Mouse (Mus musculus) limb, embryonic 15.5 days (tissue): ENCODE results near the gene Bmp8a. TPM values are rescaled to one million over a fixed set of nuclear protein-coding genes. Genes with fewer than 3 reads are reported as not detected.
A peak's percentile ranks its signal among the peaks of the same experiment; 100 is the strongest.
"Not testable (repeated sequence)": the region's sequence is repeated elsewhere in the genome, so short reads cannot be mapped to it uniquely, and the experiment has no call there.

Experiments
- ATAC-seq: fragments of 200-750 bp; cut with Nextera tagmentation; 2 replicates; pipeline ENCODE4 v1.8.0; 2017; ENCODE audit warnings: low read depth, moderate TSS enrichment; ENCODE audit not compliant: insufficient number of reproducible peaks, low FRiP score, low TSS enrichment
- H3K27ac ChIP-seq: fragments of 300-500 bp; sonication (generic); 2 replicates; pipeline ENCODE4 v1.5.1; 2015; ENCODE audit warnings: moderate library complexity, mild to moderate bottlenecking, inconsistent platforms
- H3K27me3 ChIP-seq: fragments of 300-500 bp; sonication (generic); 2 replicates; pipeline ENCODE4 v1.6.1; 2015; ENCODE audit warnings: inconsistent platforms
- H3K36me3 ChIP-seq: fragments of 300-500 bp; sonication (generic); 2 replicates; pipeline ENCODE4 v1.6.1; 2015; ENCODE audit warnings: inconsistent platforms
- H3K4me1 ChIP-seq: fragments of 300-500 bp; sonication (generic); 2 replicates; pipeline ENCODE4 v1.6.1; 2015; ENCODE audit warnings: inconsistent platforms
- H3K4me2 ChIP-seq: fragments of 300-500 bp; sonication (generic); 2 replicates; pipeline ENCODE4 v1.6.1; 2015; ENCODE audit warnings: mild to moderate bottlenecking, inconsistent platforms
- H3K4me3 ChIP-seq: fragments of 300-500 bp; sonication (generic); 2 replicates; pipeline ENCODE4 v1.5.1; 2015; ENCODE audit warnings: mild to moderate bottlenecking, inconsistent platforms
- H3K9ac ChIP-seq: fragments of 300-500 bp; sonication (generic); 2 replicates; pipeline ENCODE4 v1.6.1; 2015; ENCODE audit warnings: inconsistent platforms
- H3K9me3 ChIP-seq: fragments of 300-500 bp; sonication (generic); 2 replicates; pipeline ENCODE4 v1.6.1; 2016; ENCODE audit warnings: inconsistent platforms
- WGBS: fragments of 180-500 bp; shearing (Covaris S2); methylation state at CpG from one replicate; pipeline ENCODE4 v1.1.7; 2015; 5-methylcytosine and 5-hydroxymethylcytosine counted together
- polyA plus RNA-seq: library from polyadenylated mRNA; unstranded; fragments of >200 nt; fragmentation: Nextera tagmentation; extraction: Ambion mirVana; gene quantifications from 2 replicates; pipeline ENCODE4 v1.2.1, GENCODE M21; 2015

Gene Bmp8a
- polyA plus RNA-seq, 1 experiment from 2014 or later, result 6.3 TPM

- Histone ChIP-seq H3K27ac (no peak overlapping the region), H3K36me3 (peaks cover 86% of the 10 kb centered on the region), H3K4me2 (no peak overlapping the region), H3K9me3 (no peaks in the 10 kb centered on the region), H3K4me1 (no peaks in the 10 kb centered on the region), H3K4me3 (no peak overlapping the region), H3K9ac (no peak overlapping the region), H3K27me3 (no peaks in the 10 kb centered on the region)
- no peak for ATAC-seq
- WGBS, result 91% methylated on average over 22 of the region's 22 CpGs
Observed at GRCm38 (mm10) chr4:123297195-123297960, 45.7 kb downstream of the Bmp8a start.

DNA sequence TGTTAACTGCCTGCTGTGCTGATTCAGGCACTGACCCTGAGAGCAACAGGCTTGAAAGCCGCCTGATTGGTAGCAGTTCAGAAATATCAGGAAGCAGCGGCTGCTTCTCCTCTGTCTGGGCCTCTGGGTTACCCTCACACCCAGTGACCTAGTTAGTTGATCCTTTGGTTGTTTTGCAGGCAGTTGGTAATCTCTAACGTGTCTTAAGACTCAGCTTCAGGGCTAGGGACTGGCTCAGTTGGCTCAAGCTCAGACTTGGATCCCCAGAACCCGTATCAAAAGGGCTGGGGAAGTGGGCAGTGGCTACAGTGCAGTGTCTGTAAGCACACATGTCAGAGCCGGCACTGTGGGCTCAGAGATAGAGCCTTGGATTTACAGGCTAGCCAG is 46.9 kb downstream of the Bmp8a start:
- H3K27ac ChIP-seq, result no peak overlapping the region
- 77% methylated on average over 5 of the region's 5 CpGs for WGBS
- no peaks in the 10 kb centered on the region for H3K9me3 ChIP-seq
- no peak overlapping the region for H3K9ac ChIP-seq
- H3K36me3 ChIP-seq, result peaks cover 89% of the 10 kb centered on the region
- H3K27me3 ChIP-seq, result no peaks in the 10 kb centered on the region
- no peak overlapping the region for H3K4me2 ChIP-seq
- no peak overlapping the region for H3K4me3 ChIP-seq
- H3K4me1 ChIP-seq, result no peaks in the 10 kb centered on the region
- ATAC-seq, result no peak

GRCm38 (mm10) chr4:123295516-123296147 is 47.4 kb downstream of the Bmp8a start:
- peaks cover 93% of the 10 kb centered on the region for H3K36me3 ChIP-seq
- no peak for ATAC-seq
- no peaks in the 10 kb centered on the region for H3K9me3 ChIP-seq
- no peak overlapping the region for H3K4me2 ChIP-seq
- WGBS, result 88% methylated on average over 21 of the region's 21 CpGs
- no peaks in the 10 kb centered on the region for H3K4me1 ChIP-seq
- H3K27ac ChIP-seq, result no peak overlapping the region
- H3K9ac ChIP-seq, result no peak overlapping the region
- H3K4me3 ChIP-seq, result no peak overlapping the region
- no peaks in the 10 kb centered on the region for H3K27me3 ChIP-seq

DNA sequence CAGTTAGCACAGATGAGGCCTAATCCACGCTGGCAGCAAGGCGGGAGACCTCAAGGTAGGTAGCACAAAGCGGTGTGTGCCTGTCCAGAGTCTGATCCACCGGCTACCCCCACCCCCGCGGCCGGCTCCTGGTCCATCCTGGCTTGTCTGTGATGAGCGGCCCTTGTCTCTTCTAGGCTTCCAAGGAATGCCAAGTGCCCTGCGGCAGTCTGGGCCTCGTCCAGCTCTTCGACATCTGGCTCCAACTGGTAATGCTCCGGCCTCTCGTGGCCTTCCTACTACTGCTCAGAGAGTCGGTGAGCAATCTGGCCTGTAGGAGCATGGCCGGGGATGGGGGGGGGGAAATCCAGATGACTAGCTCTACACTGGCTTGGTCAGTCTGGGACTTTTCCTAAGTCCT is 48.0 kb downstream of the Bmp8a start:
- not testable (repeated sequence) for ATAC-seq, H3K27me3 ChIP-seq, H3K27ac ChIP-seq, H3K4me2 ChIP-seq, H3K4me3 ChIP-seq, H3K4me1 ChIP-seq, H3K9me3 ChIP-seq, H3K9ac ChIP-seq
- WGBS, result 86% methylated on average over 15 of the region's 15 CpGs
- peaks cover 90% of the 10 kb centered on the region for H3K36me3 ChIP-seq

GRCm38 (mm10) chr4:123293661-123294443 is 49.2 kb downstream of the Bmp8a start:
- Histone ChIP-seq H3K27me3 (no peaks in the 10 kb centered on the region), H3K36me3 (peaks cover 90% of the 10 kb centered on the region), H3K4me3 (no peak overlapping the region), H3K9ac (no peak overlapping the region), H3K9me3 (no peaks in the 10 kb centered on the region), H3K4me1 (no peaks in the 10 kb centered on the region), H3K4me2 (no peak overlapping the region), H3K27ac (no peak overlapping the region)
- WGBS, result 75% methylated on average over 7 of the region's 7 CpGs
- ATAC-seq, result no peak

DNA sequence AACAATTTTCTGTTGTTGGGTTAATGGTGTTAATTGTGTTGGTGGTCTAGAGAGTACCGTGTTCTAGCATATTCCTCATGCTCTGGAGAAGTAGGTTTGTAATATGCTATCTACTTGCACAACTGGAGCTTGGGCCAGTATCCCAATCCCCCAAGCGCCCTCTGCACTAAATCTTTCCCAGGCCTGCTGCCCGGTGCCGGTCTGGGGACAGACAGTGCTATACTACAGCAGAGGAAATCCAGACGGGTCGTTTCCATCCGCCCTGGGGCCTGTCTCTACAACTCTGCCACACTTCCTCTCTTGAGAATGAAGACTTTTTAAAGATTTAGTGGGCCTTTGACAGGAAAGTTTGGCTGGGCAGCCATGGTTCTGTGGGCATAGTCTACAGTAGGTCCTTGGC is 50.1 kb downstream of the Bmp8a start:
- no peak overlapping the region for H3K27ac ChIP-seq
- H3K4me2 ChIP-seq, result no peak overlapping the region
- H3K9me3 ChIP-seq, result no peaks in the 10 kb centered on the region
- H3K9ac ChIP-seq, result no peak overlapping the region
- 75% methylated on average over 7 of the region's 7 CpGs for WGBS
- ATAC-seq, result no peak
- H3K36me3 ChIP-seq, result peaks cover 92% of the 10 kb centered on the region
- no peaks in the 10 kb centered on the region for H3K27me3 ChIP-seq
- H3K4me3 ChIP-seq, result no peak overlapping the region
- H3K4me1 ChIP-seq, result no peaks in the 10 kb centered on the region

DNA sequence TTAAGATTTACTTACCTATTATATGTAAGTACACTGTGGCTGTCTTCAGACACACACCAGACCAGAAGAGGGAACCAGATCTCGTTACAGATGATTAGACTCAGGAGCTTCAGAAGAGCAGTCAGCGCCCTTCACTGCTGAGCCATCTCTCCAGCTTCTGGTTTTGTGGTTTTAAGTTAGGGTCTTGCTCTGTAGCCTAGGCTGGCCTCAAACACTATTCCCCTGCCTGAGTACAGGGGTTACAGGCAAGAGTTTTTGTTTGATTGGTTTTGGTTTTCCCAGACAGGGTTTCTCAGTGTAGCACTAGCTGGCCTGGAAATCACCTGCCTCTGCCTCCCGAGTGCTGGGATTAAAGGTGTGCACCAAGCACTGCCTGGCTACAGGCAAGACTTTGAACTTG is 50.7 kb downstream of the Bmp8a start:
- Histone ChIP-seq H3K36me3 (peaks cover 92% of the 10 kb centered on the region), H3K4me3 (no peak overlapping the region), H3K9ac (no peak overlapping the region), H3K9me3 (no peaks in the 10 kb centered on the region), H3K27ac (no peak overlapping the region), H3K4me2 (no peak overlapping the region), H3K27me3 (no peaks in the 10 kb centered on the region), H3K4me1 (no peaks in the 10 kb centered on the region)
- WGBS, result 80% methylated on average over 3 of the region's 3 CpGs
- ATAC-seq, result no peak

DNA sequence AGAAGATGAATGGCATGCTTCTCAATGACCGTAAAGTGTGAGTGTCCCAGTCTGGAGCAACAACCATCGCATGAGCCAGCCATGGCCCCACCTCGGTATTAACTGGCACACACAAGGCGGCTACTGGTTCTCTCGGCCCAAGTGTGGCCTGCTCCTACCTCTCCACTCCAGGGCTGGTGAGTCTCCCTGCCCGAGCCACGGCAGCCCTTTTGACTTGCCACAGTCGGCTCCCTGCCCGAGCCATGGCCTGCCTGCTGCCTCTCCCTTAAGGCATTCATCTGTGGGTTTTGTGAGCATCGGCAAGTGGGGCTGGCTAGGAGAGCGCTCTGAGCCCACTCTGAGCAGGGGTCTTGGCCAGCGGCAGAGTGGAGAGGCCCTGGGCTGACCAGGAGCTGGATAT is 54.0 kb downstream of the Bmp8a start:
- Histone ChIP-seq H3K36me3 (peaks cover 69% of the 10 kb centered on the region), H3K4me1 (peaks cover 22% of the 10 kb centered on the region), H3K27me3 (no peaks in the 10 kb centered on the region), H3K27ac (no peak overlapping the region), H3K4me2 (no peak overlapping the region), H3K9me3 (no peaks in the 10 kb centered on the region), H3K4me3 (no peak overlapping the region), H3K9ac (no peak overlapping the region)
- WGBS, result 89% methylated on average over 12 of the region's 12 CpGs
- ATAC-seq, result no peak

GRCm38 (mm10) chr4:123286790-123287189 is 56.3 kb downstream of the Bmp8a start:
- Histone ChIP-seq H3K9ac (no peak overlapping the region), H3K9me3 (no peaks in the 10 kb centered on the region), H3K4me1 (peaks cover 25% of the 10 kb centered on the region), H3K4me2 (no peak overlapping the region), H3K27ac (no peak overlapping the region), H3K36me3 (peaks cover 47% of the 10 kb centered on the region), H3K27me3 (no peaks in the 10 kb centered on the region), H3K4me3 (no peak overlapping the region)
- WGBS, result 85% methylated on average over 2 of the region's 2 CpGs
- no peak for ATAC-seq

- ATAC-seq, result no peak
- no peak overlapping the region for H3K9ac ChIP-seq
Observed at GRCm38 (mm10) chr4:123284731-123285624, 58.1 kb downstream of the Bmp8a start.

DNA sequence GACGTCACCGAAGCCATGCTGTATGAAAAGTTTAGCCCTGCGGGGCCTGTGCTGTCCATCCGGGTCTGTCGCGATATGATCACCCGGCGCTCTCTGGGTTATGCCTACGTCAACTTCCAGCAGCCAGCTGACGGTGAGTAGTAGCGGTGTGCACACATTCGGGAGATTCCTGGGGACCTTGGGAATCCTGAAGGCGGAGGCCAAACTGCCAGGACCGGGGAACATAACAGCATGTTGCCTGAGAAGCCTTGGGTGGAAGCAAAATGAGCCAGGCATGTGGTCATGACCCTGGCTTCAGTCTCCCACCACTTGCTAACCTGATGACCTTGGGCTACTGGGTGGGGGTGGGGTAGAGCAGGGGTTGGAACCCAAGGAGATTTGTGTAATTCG is 59.4 kb downstream of the Bmp8a start:
- H3K9ac ChIP-seq, result peak overlapping the region; percentile 45
- H3K4me2 ChIP-seq, result peak overlapping the region; percentile 74
- WGBS, result under 1% methylated on average over 13 of the region's 15 CpGs
- H3K36me3 ChIP-seq, result peaks cover 21% of the 10 kb centered on the region
- ATAC-seq, H3K27ac ChIP-seq, H3K9me3 ChIP-seq, H3K27me3 ChIP-seq: not testable (repeated sequence)
- peak overlapping the region; percentile 56 for H3K4me3 ChIP-seq
- H3K4me1 ChIP-seq, result peaks cover 25% of the 10 kb centered on the region

More at GRCm38 (mm10) chr4:123284731-123285624, 58.1 kb downstream of the Bmp8a start:
- H3K36me3 ChIP-seq, result peaks cover 33% of the 10 kb centered on the region
- H3K4me3 ChIP-seq, result peak overlapping the region; percentile 56
- H3K4me1 ChIP-seq, result peaks cover 25% of the 10 kb centered on the region
- WGBS, result 73% methylated on average over 6 of the region's 6 CpGs
- no peaks in the 10 kb centered on the region for H3K27me3 ChIP-seq
- peak overlapping the region; percentile 74 for H3K4me2 ChIP-seq
- no peaks in the 10 kb centered on the region for H3K9me3 ChIP-seq
- no peak overlapping the region for H3K27ac ChIP-seq
